Mouse (Mus musculus): ENCODE measurements around the gene Sucla2.
"Not testable (repeated sequence)": the region's sequence is repeated elsewhere in the genome, so short reads cannot be mapped to it uniquely, and the experiment has no call there.

The Sucla2 gene

DNA sequence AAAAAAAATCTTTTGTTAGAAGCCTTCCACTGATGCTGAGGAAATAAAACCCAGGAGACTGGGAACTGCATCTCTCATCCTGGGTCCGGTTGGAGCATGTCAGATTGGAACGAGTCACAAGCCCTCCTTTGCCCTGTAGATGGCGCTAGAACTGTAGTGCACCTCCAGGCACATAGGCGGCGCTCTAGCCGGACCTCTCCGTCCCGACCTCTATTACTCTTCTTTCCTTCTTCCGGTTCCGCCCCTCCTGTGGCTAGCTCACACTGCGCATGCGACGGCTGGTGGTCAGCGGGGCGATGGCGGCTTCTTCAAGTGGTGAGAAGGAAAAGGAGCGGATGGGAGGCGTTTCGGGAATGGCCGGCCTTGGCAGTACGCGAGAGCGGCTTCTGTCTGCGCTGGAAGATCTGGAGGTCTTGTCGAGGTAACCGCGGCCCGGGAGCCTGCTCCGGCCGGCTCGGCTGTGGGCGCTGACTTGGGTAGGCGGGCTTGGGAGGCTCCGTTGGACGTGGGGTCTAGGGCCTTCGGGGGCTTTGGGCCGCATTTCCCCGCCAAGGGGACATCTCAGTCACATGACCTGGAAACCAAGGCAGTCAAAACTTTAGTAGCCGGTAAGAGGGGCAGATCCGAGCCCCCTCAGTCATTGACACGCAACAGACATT is 15.2 kb upstream of the Sucla2 start, which contains the start of gene Med4:
Med4 (plus strand) TSS at position 261 of the 659 bp plus-strand sequence.
- DNase-seq (ENCODE audit: low read depth, low spot score) = peak; percentile 83

- no peak for DNase-seq (ENCODE audit: low read depth, low spot score)
Measured at GRCm38 (mm10) chr14:73524136-73524535, 983 bp upstream of the Sucla2 start.

DNA sequence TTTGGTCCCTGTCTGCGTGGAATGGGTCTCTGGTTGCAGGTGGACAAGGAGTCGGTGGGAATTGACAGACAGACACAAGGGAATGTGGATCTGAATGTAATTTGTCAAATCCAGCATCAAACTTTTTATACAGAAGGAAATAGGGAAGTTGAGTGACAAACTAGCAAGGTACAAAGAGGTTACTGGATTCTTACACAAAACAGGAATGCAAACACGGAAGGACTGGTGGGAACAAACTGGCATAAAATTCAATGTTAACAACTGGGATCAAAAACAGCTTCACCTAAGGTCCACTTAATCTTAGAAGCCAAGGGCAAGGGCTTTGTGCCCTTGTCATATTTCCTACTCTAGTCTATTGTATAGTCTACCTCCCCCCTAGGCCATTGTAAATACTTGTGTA is 3.5 kb downstream of the Sucla2 start:
- DNase-seq (ENCODE audit: low read depth, low spot score) = not testable (repeated sequence)

DNA sequence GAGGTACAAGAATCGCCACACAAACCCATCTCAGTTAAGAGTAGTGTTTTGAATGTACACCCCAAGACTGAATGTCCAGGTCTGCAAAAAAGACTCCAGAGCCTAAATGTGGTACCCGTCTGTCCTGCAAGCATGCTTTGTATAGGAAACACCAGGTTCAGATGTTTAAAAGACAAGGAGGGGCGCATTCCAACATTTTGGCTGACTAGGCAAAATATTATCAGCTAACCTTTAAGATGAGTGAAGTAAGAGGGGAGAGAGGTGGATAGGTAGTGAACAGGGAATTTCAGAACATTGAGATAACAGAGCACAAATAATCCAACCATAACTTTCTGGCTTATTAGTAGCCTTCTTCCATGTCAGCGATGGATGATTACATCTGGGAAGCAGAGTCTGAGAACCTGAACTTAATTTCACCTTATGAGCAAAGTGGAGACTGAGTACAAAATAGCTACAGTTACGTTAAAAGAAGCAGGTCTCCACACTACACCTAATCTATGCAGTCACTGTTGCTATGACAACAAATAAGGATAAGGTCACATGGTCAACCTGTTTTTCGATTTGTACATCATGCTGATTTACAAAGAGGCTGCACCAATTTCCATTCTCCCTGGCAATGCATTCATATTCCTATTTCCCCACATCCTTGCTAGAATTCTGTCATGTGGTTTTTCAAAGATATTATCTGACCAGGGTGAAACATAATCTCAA is 8.8 kb downstream of the Sucla2 start:
- no peak for DNase-seq (ENCODE audit: low read depth, low spot score)

GRCm38 (mm10) chr14:73535641-73536040 is 10.5 kb downstream of the Sucla2 start:
- DNase-seq (ENCODE audit: low read depth, low spot score) = no peak

DNA sequence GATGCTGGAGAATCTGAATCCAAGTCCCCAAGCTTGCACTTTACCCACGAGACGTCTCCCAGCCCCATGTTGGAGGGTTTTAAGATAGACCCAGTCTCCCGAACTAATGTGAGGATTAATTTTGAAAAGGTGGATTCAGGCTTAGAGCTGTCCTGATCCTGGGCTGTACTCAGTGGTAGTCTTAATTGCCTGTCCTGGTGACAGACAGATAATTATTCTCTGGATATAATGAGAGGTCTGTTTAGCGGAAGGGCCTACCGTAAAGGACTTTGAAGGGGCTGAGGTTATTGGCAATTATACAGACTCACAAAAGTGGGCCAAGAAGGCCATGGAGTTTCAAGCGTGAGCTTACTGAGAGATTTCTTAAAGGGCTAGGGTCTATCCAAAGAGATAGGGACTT is 18.7 kb downstream of the Sucla2 start:
- no peak for DNase-seq (ENCODE audit: low read depth, low spot score)

GRCm38 (mm10) chr14:73547034-73547433 is 21.9 kb downstream of the Sucla2 start:
- no peak for DNase-seq (ENCODE audit: low read depth, low spot score)

GRCm38 (mm10) chr14:73548051-73548450 is 22.9 kb downstream of the Sucla2 start, which contains the start of gene Nudt15:
TSS of gene Nudt15 (minus strand) at chr14:73548242.
- DNase-seq (ENCODE audit: low read depth, low spot score) = no peak

GRCm38 (mm10) chr14:73550291-73550690 is 25.2 kb downstream of the Sucla2 start:
- no peak for DNase-seq (ENCODE audit: low read depth, low spot score)

DNA sequence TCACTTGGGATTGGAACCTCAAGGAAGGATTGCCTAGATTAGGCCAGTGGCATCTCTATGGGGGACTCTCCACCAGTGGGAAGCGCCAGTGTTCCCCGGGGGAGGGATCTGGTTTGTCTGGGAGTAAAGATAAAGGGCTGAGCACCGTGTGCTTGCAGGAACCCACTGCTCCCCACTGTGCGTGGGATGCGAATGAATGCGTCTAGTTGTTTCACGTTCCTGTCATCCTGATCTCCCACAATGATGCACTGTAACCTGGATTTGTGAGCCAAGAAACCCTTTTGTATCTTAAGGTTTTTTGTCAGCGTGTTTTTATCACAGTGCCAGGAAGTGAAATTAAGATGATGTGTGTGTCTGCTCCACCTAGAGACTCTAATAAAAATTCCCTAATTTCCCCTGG is 25.6 kb downstream of the Sucla2 start:
- DNase-seq (ENCODE audit: low read depth, low spot score) = no peak

DNA sequence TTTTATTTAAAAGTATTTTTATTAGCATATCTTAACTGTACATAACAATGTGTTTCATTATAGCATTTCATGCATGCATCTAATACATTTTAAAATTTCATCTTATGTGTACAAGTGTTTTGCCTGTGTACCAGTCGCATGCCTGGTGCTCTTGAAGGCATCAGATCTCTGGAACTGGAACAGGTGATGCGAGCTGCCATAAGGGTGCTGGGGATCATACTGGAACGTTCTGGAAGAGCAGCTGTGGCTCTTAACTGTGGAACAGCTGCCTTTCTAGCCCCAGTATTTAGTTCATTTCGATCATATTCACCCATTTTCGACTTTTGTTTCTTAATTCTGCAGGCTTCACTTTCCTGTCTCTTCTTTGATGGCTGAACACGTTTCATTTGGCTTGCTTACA is 26.0 kb downstream of the Sucla2 start:
- DNase-seq (ENCODE audit: low read depth, low spot score) = no peak

- DNase-seq (ENCODE audit: low read depth, low spot score) = peak; percentile 71
Measured at GRCm38 (mm10) chr14:73552341-73553121, 27.4 kb downstream of the Sucla2 start.

DNA sequence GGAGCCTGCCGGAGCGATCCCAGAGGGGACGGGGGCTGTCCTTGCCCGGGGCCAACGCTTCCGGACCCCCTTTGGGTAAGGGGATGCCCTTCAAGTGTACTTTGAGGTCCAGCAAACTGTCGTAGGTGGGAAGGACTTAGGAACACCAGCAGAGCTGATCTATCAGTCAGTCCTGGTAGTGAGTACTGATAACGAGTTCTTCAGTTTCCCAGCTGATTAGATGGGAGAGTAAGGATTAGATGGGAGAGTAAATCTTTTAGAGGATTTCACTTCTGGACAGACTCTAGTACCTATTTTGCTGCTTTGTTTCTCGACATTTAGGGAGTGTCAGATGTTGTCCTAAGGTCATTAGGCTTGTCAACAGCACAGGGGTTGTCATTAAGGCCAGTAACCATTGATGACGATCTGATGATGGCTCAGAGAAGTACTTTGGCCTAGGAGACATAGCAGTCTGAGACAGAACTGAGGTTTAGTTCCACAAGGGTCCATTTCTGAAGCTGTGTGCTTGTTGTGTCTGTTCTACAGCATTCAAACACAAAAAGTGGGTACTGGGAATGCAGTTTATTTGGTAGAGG is 28.1 kb downstream of the Sucla2 start:
- no peak for DNase-seq (ENCODE audit: low read depth, low spot score)

DNA sequence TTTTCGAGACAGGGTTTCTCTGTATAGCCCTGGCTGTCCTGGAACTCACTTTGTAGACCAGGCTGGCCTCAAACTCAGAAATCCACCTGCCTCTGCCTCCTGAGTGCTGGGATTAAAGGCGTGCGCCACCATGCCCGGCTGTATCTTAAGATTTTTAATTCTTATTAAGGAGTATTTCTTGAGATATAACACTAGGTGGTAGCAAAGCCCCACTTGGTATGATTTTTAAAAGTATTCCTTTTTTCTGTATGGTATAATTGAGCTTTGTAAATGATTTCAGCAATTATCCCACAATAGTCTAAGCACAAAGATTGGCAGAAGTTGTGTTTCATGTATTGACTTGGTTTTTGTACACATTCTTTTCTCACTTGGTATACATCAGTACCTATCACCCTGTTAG is 44.7 kb downstream of the Sucla2 start:
- DNase-seq (ENCODE audit: low read depth, low spot score) = not testable (repeated sequence)

DNA sequence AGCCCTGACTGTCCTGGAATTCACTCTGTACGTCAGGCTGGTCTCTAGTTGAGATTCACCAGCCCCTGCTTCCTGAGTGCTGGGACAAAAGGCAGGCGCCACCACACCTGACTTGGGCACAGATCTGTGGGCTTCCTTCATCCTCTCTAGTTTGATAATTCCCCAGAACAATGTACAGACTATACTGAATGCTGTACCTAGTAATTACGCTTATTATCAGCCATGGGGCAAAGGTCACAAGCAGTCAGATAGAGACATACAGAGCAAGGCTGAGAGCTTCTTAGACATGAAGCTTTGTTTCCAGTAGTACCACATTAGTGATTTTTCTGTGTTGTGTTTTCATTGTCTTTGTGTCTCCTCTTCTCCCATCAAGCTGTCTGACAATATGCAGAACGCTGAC is 46.0 kb downstream of the Sucla2 start:
- no peak for DNase-seq (ENCODE audit: low read depth, low spot score)

- DNase-seq (ENCODE audit: low read depth, low spot score) = no peak
Measured at GRCm38 (mm10) chr14:73574053-73574452, 48.9 kb downstream of the Sucla2 start.

- DNase-seq (ENCODE audit: low read depth, low spot score) = no peak
Measured at GRCm38 (mm10) chr14:73576336-73576735, 51.2 kb downstream of the Sucla2 start.

DNA sequence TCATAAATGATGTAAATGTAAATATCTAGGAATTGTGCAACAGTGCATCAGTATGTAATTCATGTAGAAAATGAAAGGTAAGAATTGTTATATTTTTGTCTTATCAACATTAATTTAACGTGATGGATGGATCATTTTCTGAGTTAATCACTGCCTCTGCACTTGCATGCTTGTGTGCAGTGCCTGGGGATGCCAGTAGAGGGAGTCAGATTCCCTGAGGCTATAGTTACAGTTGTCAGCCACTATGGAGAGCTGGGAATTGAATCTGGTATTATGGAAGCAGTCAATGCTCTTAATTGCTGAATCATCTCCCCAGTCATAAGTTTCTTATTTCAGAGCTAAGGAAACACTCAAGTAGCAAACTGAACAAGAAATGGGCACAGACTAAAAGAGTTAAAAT is 63.0 kb downstream of the Sucla2 start:
- DNase-seq (ENCODE audit: low read depth, low spot score) = no peak

DNA sequence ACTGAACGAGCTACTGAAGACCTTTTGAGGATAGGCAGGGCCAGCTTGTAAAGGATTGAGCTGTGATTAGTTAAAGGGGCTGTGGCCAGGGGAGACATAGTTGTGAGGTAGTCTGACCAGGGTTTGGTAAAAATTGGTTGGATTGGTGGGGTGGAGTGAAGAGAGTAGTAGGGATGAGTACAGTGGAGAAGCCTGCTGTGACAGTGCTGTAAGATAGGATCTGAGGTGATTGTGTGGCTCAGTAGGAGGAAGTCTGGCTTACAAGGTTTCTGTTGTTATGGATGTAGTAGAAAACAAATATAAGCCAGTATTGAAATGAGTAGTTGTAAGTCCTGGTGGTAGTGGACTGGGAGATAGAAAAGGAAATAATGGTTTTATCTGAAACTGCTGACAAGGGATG is 67.0 kb downstream of the Sucla2 start:
- DNase-seq (ENCODE audit: low read depth, low spot score) = no peak

DNA sequence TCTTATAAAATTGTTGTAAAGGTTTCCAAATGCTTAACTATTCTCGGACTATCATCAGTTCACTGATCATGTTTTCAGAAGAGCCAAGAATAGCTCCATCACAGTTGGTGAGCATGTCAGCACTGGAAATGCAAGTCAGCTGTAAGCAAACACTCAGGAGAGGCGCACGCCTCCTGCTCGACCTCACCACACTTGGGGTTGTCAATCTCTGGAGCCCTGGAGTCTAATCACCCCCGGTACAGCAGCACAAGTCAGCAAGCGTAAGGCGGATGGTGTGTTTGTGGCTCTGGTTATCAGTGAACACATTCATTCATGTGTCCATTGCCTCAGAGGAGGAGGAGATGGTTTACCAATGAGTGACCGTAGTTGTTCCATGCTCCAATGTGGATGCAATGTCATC is 74.6 kb downstream of the Sucla2 start:
- DNase-seq (ENCODE audit: low read depth, low spot score) = no peak

DNA sequence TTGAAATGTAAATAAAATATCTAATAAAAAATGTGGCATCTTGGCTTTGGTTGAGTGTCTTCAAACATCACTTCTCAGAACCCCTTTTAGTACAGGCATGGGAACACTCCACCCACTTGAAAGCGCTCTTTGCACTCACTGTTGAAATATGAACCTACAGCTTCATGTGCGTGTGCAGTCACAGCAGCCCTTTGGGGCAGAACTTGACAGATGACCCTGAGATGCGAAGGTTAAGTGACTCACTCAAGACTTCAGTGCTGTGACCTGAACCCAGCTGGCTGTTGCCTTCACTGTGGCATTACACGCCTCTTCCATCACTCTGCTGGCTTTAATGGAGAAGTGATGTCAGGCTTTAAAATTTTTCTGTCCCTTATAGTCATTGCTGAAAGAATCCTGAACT is 82.6 kb downstream of the Sucla2 start:
- DNase-seq (ENCODE audit: low read depth, low spot score) = no peak

All from brain, embryonic 18.5 days (tissue).